Mouse (Mus musculus) kidney, postnatal 14 days (tissue): ENCODE data around the gene Znrf1.
A peak's percentile ranks its signal among the peaks of the same experiment; 100 is the strongest.

ENCODE experiments used
- DNase-seq: peaks from one replicate; pipeline ENCODE4 v3.0.0; 2022; ENCODE audit warnings: mixed read lengths

Gene Znrf1

DNA sequence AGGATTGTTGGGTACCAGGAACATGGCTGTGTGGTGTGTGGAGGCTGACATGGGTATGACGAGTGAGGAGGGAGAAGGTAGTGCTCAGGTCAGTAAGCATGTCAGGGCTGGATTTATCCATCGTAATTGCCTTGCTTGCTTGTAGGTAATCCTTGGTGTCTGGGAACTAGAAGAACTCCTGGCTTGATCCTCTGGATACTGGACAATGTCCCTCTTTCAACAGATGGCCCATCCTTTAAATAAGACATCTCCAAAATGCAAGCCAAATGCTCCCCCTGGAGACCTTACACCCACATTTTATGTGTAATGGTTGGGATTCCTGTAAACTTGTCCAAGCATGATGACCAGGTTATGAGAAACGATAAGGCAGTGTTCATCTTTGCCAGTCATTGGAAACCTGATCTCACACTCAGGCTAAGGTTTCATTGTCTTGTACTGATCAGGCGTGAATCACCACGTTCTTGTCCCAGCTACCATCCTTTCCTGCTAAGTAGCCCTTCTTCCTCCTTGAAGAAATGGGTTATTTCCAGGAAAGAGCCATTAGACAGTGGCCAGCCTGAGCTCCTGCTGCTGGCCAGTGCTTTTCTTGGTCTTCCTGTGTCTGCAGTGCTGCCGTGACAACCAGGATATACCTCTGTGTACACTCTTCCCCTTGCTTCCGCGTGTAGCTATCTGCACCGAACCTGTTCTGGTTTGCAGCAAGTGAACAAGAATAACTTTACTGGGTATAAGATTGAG lies 64.0 kb downstream of the Znrf1 start:
- DNase-seq, result no peak

DNA sequence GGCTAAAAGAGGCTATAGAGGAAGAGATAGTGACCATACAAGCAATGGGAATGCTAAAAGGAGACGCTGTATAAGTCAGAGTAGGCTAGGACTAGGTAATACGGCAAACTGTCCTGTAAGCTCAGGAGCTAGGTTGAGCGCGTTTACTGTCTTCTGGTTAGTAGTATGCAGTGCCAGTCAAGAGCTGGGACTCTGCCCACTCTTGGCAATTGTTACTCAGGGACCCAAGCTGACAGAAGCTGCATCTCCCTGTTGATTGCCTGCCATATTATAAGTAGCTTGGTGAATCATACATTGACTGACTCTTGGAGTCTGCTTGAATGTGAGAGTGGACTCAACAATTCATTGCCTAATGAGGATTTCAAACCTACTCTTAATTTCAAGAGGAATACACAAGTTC lies 66.2 kb downstream of the Znrf1 start:
- DNase-seq, result no peak

DNA sequence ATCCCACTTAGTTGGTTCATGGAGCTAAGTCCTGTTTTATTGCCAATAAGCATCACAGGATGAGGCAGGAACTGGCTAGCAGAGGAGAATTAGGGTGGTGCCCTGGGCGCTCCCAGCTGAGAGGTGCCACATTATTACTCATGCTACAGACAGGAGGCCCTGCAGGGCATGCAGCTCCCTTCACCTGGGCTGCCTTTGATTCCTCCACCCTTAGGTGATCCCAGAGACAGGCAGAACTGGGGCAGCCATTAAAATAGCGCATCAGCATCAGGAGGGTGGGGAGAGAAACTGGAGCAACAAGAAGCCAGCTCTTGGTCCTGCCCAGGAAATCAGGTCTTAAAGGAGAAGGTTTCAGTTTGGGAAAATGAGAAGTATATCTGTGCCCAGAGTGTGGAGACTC lies 69.1 kb downstream of the Znrf1 start:
- DNase-seq, result no peak

DNA sequence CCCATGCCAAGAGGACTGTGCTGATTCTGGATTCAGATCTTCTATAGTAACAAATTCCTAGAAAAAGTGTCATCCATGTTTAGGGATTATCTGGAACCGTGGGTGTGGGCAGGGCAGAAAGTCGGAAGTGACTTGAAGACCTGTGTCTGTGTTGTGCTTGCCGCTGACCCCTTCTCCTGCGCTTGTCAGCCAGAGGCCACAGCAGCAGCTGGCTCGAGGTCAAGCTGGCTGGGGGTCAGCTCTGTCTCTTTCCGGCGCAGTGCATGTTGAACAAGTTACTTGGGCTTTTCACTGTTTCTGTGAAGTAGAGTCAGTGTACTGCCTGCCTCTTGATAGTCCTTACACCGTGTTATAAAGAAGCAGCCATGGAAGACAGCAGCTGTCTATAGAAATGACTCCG lies 71.1 kb downstream of the Znrf1 start:
- peak; percentile 39 for DNase-seq

DNA sequence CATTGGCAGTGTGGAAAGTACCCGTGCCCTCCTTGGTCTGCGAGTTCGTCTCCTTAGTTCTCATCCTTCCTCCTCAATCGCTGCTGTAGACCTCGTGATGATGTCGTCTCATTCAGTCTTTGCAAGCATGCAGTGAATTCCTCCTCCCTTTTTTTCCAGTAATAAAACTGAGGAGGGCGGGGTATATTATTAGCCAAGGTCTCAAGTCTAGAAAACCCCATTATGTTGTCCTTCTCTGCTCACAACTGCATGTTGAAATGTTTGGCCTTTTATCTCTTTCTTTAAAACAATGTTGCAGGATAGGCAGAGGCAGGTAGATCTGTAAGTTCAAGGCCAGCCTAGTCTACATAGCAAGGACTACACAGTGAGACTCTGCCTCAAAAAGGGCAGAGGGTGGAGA lies 71.5 kb downstream of the Znrf1 start:
- no peak for DNase-seq

DNA sequence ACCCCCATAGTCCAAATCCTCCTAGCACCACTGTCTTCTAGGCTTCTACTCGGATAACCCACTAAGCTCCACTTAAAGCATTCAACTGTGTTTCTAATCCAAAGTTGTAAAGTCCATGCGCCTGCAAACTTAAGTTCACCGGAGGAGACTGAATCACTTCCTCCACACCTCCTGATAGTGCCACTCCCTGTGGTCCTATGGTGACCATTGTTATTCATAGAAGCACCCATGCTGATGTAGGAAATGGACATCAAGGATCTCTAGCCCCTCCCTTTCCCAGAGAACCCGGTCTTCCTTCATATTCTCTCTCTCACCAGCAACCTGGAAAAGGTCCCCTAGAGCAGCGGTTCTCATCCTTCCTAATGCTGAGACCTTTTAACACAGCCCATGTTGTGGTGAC lies 77.3 kb downstream of the Znrf1 start:
- DNase-seq, result no peak

DNA sequence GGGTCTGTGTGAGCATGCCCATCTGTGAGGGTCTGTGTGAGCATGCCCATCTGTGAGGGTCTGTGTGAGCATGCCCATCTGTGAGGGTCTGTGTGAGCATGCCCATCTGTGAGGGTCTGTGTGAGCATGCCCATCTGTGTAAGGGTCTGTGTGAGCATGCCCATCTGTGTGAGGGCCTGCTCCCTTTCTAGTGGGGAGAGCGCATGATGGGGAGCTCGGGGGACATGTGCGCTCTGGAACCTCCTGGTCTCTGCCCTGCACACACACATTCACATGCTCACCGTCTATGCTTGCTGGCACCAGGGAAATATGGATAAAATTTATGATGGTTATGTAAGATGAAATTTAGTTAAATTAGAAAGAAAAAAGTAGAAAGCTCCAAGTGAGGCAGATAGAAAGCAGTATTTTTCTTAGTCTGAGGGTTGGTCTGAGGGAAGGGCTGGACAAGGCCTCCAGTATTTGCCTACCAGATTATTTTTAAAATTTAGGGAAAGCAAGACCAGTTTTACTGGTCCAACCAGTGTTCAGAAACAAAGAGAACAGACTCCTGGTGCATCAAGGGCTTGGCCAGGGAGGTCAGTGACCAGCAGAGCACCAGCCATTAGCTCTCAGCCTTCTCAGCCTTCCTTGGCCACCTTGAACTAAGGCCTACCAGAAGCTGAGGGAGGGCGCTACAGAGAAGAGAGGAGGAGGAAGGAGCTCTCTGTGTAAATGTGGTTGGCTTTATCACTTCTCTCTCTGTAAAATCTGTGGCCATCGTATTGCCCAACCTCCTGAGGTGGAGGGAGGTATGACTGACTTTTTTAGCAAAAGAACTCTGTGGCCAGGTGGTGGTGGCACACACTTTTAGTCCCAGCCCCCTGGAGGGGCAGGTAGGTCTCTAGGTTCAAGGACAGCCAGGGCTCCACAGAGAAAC lies 79.1 kb downstream of the Znrf1 start:
- DNase-seq, result no peak

DNA sequence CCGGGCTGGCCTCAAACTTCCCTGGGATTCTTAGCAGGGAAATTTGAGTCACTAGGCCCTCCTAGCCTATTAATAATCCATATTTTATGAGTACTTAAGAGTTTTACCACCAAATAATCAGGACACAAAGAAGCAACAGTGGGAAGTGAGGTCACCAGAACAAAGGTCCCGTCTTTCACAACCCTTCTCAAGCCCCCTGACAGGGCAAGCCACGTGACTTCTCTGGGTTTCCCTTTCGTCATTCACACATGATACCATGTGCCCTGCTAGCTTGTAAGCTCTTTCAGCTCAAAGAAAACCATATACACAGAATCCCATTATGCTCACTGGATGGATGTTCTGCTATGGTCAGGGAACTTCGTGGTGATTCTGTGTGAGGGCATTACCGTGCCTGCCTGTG lies 81.9 kb downstream of the Znrf1 start:
- DNase-seq, result no peak

DNA sequence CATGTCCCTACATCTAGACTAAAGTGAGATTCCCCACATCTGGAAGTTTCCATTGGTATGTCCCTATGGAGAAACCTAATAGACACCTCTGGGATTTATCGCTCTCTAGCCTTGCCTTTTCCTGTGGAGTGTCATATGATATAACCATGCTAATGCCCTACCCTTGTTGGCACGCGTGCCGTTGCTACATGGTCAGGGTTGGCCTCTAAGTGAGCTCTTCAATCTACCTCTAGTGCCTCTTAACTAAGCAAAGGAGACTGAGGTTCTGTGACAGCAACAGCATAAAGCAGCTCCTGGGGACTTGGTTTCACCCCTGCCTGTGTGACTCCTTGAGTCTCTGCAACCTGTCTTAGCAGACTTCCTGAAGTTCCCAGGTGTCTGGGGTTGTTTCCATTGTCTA lies 82.4 kb downstream of the Znrf1 start:
- DNase-seq, result no peak

DNA sequence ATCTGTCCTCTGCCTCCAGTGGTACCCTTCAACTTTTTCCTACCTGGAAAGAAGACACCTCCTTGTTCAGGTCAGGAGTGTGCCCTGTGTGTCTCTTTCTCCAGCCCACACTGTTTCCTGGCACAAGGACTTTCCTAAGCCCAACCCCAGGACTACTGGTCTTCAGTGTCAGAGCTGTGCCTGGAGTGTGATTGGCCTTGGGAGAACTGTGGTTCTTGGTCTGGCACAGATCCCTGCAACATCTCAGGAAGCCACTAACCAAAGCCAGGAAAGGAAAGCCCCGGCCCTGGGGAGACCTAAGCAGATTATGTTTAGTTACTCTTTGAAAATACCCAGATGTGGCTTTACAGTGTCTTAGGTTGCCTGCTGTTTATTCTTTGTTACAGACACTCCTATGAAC lies 84.0 kb downstream of the Znrf1 start:
- DNase-seq, result peak; percentile 46

DNA sequence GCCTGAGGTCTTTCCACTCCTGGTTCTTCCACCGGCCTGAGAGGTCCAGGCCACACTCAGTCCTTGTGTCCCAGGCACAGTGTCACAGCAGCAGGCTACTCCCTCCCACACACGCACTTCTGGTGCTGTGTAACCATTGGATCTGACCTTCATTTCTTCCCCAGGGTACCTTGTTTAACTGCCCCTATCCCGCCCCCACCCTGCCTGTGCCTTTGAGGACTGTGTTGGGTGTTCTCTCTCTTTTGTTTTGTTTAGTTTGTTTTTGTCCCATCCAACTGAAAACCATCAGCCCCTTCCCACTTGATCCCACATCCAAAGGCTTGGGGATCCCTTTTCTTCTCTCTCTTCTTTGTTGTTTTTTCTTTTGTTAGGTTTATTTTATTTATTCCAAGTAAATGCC lies 86.2 kb downstream of the Znrf1 start:
- DNase-seq, result no peak

DNA sequence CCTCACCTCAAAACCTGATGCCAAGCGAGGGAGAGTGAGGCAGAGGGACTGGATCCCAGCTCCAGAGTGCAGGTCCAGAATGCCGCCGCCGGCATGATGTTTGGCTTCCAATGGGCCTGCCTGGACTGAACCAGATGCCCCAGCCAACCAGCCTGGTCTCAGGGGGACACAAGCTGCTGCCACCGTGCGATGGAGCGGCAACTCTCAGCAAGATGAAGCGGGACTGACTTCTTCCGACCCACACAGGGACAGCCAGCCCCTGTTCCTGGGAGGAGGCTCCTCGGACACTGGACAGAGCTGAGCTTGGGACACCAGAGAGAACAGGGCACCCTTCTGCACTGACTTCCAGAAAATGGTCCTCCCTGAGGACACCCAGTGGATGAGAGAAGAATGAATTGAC lies 86.7 kb downstream of the Znrf1 start:
- DNase-seq, result no peak

DNA sequence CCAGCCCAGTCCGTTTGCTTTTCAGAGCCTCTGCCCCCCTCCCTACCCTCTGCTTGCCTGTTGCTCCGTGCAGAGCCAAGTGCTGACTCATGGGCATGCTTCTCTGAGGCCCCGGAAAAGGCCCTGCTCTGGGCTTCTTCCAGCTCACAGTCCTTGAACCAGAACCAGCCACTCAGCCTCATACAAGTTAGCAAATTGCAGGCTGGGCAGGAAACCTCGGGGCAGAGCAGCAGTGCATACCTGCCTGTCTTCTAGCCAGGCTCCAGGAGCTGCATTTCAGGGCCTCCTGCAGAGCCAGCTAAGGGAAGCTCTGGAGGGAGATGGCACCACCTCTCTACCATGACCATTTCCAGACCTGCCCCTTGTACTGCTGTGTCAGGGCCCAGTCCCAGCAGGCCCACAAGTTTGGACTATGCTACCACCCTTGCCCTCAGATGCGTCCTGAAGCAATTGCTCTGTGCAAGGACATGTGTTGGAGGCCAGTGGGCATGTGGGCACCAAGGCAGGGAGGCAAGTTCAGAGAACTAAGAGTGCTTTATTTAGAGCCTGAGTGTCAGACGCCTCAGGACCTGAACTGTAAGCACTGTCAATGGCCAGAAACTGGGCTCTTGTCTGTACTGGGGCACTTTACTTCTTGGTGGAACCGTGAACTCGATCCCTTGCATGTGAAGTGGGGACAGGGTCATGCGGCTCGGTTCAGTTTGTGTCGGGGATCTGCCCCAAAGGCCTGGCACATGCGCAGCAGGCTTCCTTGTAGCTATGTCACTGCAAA lies 88.4 kb downstream of the Znrf1 start:
- DNase-seq, result peak; percentile 86

DNA sequence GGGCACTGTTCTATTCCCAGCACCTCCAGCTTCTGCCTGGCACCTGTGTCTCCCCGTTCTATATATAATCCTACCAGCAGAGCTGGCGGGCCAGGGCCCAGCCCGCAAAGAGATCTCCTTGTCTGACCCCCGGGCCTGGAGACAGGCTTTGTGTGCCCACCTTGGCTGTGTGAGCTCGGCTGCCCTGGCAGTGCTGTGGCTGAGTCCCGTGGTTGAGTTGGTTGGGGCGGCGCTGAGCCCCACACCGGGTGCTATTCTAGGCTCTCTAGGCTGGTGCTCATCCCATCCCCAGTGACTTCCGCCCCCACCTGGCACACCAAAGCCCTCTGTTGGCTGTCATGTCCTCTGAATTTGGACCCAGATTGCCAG lies 88.9 kb downstream of the Znrf1 start:
- DNase-seq, result no peak

DNA sequence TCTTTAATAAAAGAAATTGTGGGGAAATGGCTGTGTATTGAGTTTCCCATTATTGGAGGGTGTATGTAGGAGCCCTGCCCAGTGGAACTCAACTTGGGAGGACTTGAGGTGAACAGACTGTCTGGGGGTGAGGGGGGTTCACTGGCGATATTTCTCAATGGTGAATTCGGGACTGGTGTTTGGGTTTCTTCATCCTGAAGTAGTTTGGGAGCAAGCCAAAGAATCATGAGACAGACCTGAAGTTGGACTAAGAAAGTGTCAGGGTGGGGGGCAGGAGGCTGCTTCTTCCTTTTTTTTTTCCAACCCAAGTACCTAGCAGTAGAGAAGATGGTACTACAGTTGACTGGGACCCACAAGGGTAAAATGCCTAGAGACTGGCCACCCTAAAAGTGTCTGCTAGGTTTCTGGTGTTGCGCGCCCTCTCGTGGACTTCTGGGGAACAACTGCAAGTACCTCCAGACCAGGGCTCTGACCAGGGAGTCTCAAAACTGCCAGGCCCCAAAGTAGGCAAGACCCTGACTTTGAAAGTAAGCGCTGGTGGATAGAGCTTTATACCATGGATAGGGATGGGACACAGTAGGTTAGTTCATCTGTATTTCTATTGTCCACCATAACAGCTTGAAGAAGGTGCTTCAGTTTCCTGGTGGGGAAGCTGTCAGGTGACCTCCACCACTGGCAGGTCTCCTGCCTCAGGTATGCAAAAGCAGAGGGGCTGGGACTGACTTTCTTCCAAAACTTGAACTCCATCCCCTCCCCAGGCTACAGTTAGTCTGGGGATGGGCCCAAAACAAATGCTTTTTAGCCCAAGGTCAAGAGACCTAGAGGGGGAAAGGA lies 90.0 kb downstream of the Znrf1 start:
- peak; percentile 81 for DNase-seq

DNA sequence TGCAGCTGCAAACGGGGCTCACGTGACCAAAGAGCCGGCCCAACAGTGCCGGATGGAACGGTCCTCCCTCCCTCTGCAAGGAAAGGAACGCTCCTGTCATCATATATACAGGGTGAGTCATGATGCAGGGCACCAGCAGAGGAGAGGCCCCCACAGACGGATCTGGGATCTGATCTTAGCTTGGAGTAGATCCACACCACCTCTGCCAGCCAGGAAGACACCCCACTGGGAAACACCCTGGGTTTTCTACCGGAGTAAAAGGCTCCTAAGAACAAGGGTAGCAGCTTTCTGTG lies 90.6 kb downstream of the Znrf1 start:
- no peak for DNase-seq

DNA sequence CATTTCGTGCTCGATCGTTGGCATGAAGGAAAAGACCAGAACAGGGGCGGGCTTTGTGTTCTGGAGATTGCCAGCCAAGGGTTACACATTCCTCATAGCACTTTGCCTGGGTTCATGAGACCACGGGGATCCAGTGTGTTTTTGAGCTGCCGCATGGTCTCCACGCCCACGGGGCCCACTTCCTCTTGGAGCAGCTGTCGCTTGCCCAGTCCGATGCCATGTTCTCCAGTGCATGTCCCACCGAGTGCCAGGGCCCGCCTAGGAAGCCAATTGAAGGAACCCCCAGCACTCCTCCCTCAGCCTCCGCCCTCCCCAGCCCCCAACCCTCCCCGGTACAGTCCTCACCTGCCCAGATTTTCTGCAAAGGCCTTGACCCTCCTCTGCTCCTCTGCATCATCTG lies 91.0 kb downstream of the Znrf1 start:
- no peak for DNase-seq

DNA sequence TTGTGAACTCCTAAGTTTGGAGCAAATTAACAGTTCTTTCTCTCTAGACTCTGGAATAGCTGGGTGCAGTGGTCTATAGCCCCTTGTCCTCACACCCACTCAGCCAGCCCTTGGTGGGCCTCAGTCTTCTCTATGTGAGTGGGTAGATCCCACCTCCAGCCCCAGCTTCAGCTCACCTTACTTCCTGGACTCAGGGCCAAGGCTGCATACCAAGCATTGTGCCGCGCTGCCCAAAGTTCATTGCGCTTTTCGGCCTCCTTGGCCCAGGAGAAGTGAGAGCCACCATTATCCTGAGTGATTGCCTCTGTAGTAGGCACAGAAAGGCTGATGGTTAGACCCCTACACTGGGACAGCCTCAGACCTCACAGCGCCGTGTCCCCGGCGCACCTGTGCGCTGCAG lies 92.0 kb downstream of the Znrf1 start:
- DNase-seq, result no peak

DNA sequence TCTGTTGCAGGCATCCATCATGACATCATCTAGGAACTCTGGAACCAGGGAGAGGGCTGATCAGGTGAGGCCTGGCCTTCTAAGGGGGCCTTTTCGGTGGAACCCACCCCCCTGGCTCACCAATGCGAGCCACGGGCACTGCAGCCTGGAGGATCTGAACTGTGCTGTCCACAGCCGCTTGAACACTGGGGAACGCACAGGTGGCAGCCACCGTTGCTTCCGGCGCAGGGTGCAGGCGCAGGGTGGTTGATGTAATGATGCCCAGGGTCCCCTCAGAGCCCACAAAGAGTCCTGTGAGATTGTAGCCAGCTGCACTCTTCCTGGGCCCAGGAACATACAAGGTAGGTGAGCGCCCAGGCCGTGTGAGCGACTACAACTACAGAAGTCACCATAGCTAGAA lies 92.5 kb downstream of the Znrf1 start:
- no peak for DNase-seq

DNA sequence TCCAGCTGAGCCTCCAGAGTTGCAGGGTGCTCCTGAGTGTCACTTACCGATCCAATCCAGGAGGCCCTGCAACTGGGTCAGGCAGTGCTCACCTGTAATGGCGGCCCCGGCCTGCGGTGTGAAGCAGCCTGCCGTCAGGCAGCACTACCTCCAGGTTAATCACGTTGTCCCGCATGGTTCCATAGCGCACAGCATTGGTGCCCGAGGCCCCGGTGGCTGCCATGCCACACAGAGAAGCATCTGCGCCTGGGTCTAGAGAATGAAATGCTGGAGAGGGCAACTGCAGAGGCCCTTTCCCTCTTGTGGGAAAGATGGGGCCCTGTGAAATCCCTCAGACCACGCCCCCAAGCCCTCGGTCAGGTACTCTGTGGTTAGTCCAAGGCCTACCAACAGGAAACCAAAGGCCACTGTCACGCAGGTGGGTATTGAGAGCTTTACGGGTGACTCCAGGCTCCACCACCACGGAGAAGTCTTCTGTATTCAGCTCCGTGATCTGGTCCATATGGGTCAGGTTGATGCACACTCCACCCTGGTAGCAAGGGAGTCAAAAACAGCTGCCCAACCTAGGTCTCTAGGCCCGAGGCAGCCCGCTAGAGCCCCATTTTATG lies 93.1 kb downstream of the Znrf1 start:
- no peak for DNase-seq

DNA sequence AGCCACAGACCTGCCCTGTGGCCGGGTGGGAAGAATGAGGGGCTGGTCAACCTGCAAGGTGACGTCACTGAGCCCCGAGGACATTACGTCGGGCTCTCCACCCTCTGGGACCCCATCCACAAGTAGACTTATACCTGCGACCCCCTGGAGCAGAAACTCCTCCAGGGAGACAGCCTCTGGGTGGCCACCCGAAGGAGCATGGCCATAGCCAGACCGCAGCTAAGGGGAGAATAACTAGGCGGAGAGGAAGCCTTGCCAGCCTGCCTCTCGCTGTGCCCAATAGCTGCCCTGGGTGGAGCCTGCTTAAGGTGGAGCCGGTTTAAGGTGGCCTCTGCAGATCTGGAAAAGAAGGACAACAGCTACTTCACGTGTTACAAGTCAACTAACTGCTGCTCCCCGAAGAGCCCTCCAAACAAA lies 94.2 kb downstream of the Znrf1 start, which contains the start of gene Ldhd:
Gene Ldhd (minus strand): TSS at position 270 of the 417 bp plus-strand sequence.
- DNase-seq, result peak; percentile 79

DNA sequence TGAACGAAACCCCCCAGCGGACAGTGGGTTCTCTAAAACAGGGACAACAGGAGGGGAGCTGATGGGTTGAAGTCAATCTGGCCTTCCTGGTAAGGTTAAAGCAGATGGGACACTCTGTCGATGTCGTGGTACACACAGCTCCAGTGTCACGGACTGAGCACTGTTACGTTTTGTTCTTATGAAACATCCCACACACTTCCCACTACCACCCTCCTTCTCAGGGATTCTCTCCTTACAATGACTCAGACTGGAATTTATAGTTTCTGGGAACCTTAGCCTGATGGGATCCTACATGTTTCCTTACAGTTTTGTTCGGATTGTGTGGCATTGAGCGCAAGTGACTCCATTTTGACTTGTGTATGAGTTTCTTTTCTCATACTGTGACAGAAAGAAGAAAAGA lies 95.7 kb downstream of the Znrf1 start:
- DNase-seq, result no peak
